In genomic region chr2:147503962-147504361, GRCm38 (mm10) we compare ENCODE assay signal across 18 mouse cellular contexts.
"Had no signal": no experiment of that assay in that cellular context is flagged by ENCODE, and none has a peak within 500 bp of the region (broad histone marks: within the 10 kb centered on the region; RNA-seq: fewer than 3 reads in every experiment).

No protein-coding gene starts in this region.

- H3K27me3 ChIP-seq: midbrain, embryonic 13.5 days; midbrain, embryonic 15.5 days; neural tube, embryonic 13.5 days; neural tube, embryonic 15.5 days had no signal

- DNase-seq: lung, adult 18-20 months; lung, embryonic 14.5 days; lung, postnatal 10 days; lung, postnatal 4 days; retina, postnatal 1 day; right cerebral cortex, adult 18-20 months; right cerebral cortex, postnatal 25 days; right cerebral cortex, postnatal 4 days; spleen, adult 18-20 months; thymus, adult 18-20 months; thymus, postnatal 14 days; thymus, postnatal 36 days had no signal

- ATAC-seq: midbrain, embryonic 13.5 days; midbrain, embryonic 15.5 days had no signal

- H3K36me3 ChIP-seq: midbrain, embryonic 10.5 days; midbrain, embryonic 13.5 days; midbrain, embryonic 15.5 days; neural tube, embryonic 13.5 days; neural tube, embryonic 15.5 days had no signal

- H3K4me3 ChIP-seq: midbrain, embryonic 10.5 days; midbrain, embryonic 13.5 days; midbrain, embryonic 15.5 days; myocyte; neural tube, embryonic 13.5 days; neural tube, embryonic 15.5 days had no signal

- H3K4me2 ChIP-seq: lung, embryonic 14.5 days; midbrain, embryonic 13.5 days; midbrain, embryonic 15.5 days; neural tube, embryonic 13.5 days; neural tube, embryonic 15.5 days had no signal

- H3K4me1 ChIP-seq: midbrain, embryonic 10.5 days; midbrain, embryonic 13.5 days; midbrain, embryonic 15.5 days; neural tube, embryonic 13.5 days; neural tube, embryonic 15.5 days had no signal

- H3K9ac ChIP-seq: lung, embryonic 14.5 days; midbrain, embryonic 13.5 days; midbrain, embryonic 15.5 days; neural tube, embryonic 13.5 days; neural tube, embryonic 15.5 days had no signal

- H3K9me3 ChIP-seq: midbrain, embryonic 10.5 days; midbrain, embryonic 13.5 days; midbrain, embryonic 15.5 days; neural tube, embryonic 13.5 days; neural tube, embryonic 15.5 days had no signal

- H3K27ac ChIP-seq: midbrain, embryonic 10.5 days; midbrain, embryonic 13.5 days; midbrain, embryonic 15.5 days; neural tube, embryonic 13.5 days; neural tube, embryonic 15.5 days had no signal
